Mouse (Mus musculus) embryo, embryonic 10.5 days (tissue): ENCODE measurements around the gene AC161166.1.
A peak's percentile ranks its signal among the peaks of the same experiment; 100 is the strongest.
"Not testable (repeated sequence)": the region's sequence is repeated elsewhere in the genome, so short reads cannot be mapped to it uniquely, and the experiment has no call there.

Experiments used
- DNase-seq: peaks from one replicate; pipeline ENCODE4 v3.0.0-alpha.2; 2015; ENCODE audit warnings: low spot score

Gene AC161166.1

GRCm38 (mm10) chr7:24485481-24485880 lies 26.8 kb downstream of the AC161166.1 start:
- DNase-seq = no peak

GRCm38 (mm10) chr7:24483291-24483690 lies 29.0 kb downstream of the AC161166.1 start:
- not testable (repeated sequence) for DNase-seq

GRCm38 (mm10) chr7:24482208-24483020 lies 29.8 kb downstream of the AC161166.1 start:
- DNase-seq = peak; percentile 19

- peak; percentile 91 for DNase-seq
These were observed 30.6 kb downstream of the AC161166.1 start, which contains the start of gene Cadm4 for GRCm38 (mm10) chr7:24481474-24482207. Gene Cadm4 (plus strand): TSS chr7:24482023.

DNA sequence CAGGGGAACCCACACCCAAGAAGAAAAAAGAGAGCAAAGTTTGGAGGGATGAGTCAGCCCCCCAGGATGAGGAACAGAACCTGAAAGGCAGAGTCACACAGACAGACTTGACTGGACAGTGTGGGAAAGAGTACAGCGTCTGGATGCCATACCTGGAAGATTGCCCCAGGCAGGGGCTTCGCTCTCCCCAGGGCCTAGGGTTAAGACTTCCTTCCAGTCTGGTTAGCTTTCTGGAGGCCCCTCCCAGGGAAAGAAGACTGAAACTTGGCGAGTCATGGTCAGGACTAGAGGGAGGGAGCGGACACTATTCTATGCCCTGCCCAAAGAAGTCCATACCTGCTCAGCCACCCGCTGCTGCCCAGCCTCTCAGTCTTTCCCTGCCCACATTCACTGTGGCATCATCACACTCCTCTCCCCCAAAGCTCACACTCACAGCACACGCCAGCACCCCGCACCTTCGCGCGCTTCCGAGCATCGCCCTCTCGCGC lies 31.2 kb downstream of the AC161166.1 start:
- DNase-seq = no peak

- no peak for DNase-seq
These were observed 31.9 kb downstream of the AC161166.1 start for GRCm38 (mm10) chr7:24480121-24480941.

- no peak for DNase-seq
These were observed 32.6 kb downstream of the AC161166.1 start for GRCm38 (mm10) chr7:24479685-24480084.

DNA sequence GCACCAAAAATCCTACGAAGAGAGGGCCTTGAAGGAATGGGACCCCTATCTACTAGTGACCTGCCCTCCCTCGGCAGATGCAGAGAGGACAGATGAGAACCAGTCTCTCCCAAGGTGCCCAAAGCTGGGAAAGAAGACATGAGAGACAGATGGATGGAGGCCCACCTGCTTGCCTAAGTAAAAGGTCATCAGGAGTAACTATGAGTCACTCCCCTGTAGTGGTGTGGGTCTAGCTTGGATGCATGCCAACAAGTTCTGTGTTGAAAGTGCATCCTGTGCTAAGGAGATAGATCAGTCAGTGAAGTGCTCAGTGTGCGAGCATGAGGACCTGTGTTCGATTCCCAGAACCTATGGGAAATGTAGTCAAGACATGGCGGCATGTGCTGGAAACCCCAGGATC lies 33.3 kb downstream of the AC161166.1 start:
- no peak for DNase-seq

- DNase-seq = no peak
These were observed 35.4 kb downstream of the AC161166.1 start for GRCm38 (mm10) chr7:24476856-24477255.

- no peak for DNase-seq
These were observed 35.9 kb downstream of the AC161166.1 start for GRCm38 (mm10) chr7:24476338-24476737.

- peak; percentile 32 for DNase-seq
These were observed 37.3 kb downstream of the AC161166.1 start for GRCm38 (mm10) chr7:24474811-24475506.

GRCm38 (mm10) chr7:24473913-24474529 lies 38.2 kb downstream of the AC161166.1 start:
- peak; percentile 78 for DNase-seq

GRCm38 (mm10) chr7:24472937-24473336 lies 39.3 kb downstream of the AC161166.1 start:
- DNase-seq = peak; percentile 59

DNA sequence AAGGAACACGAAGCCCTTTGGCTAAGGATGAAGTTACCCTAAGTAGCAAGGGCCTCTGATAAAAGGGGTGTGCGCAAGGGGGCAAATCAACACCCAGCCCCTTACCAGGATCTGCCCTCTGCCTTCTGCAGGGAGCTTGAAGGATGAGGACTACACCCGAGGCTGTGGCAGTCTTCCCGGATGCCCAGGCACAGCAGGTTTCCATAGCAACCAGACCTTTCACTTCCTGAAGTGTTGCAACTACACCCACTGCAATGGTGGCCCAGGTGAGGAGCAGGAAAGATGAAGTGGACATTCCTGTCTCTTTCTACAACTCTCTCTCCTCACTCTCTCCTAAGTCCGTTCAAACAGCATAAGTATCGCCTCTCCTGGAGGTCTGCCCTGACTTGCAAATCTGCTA lies 39.8 kb downstream of the AC161166.1 start:
- DNase-seq = no peak

GRCm38 (mm10) chr7:24470356-24470755 lies 41.9 kb downstream of the AC161166.1 start:
- DNase-seq = no peak

GRCm38 (mm10) chr7:24469126-24469525 lies 43.1 kb downstream of the AC161166.1 start:
- no peak for DNase-seq

GRCm38 (mm10) chr7:24467886-24468285 lies 44.4 kb downstream of the AC161166.1 start:
- no peak for DNase-seq

- no peak for DNase-seq
These were observed 45.4 kb downstream of the AC161166.1 start for GRCm38 (mm10) chr7:24466835-24467234.

GRCm38 (mm10) chr7:24462388-24463319 lies 49.6 kb downstream of the AC161166.1 start, which contains the start of gene Plaur:
Gene Plaur (plus strand): TSS chr7:24462484.
- peak; percentile 59 for DNase-seq
